Mouse (Mus musculus): Measurements from ENCODE around the gene Hkdc1.

Hkdc1 gene

GRCm38 (mm10) chr10:62338626-62339025, 83.7 kb downstream of the Hkdc1 start:
- peak overlapping the region; percentile 95 for H3K4me3 ChIP-seq (replicated peaks; ENCODE audit: low read length)
- H3K27me3 ChIP-seq (ENCODE audit: insufficient read depth, low read length) = 0 out of 2 replicates have a peak, but pooled peaks cover 3% of the 10 kb centered on the region
- H3K36me3 ChIP-seq (ENCODE audit: insufficient read depth, low read length) = no peaks in the 10 kb centered on the region
- no peaks in the 10 kb centered on the region for H3K9me3 ChIP-seq (ENCODE audit: low read length)
- TF ChIP-seq POU5F1 (IDR thresholded peaks at IDR 0.05; ENCODE audit: borderline replicate concordance, low read length) = no peak
- TF ChIP-seq CTCF (conservative IDR thresholded peaks at IDR 0.05; ENCODE audit: low read length) = no peak
- TF ChIP-seq NANOG (IDR thresholded peaks at IDR 0.05; ENCODE audit: borderline replicate concordance, low read length) = no peak
- peaks cover 71% of the 10 kb centered on the region for H3K4me1 ChIP-seq (replicated peaks; ENCODE audit: low read depth, low read length)

- Histone ChIP-seq H3K9me3 (ENCODE audit: low read length) (no peaks in the 10 kb centered on the region), H3K4me3 (replicated peaks; ENCODE audit: low read length) (peak overlapping the region; percentile 95), H3K4me1 (replicated peaks; ENCODE audit: low read depth, low read length) (peaks cover 74% of the 10 kb centered on the region), H3K36me3 (ENCODE audit: insufficient read depth, low read length) (no peaks in the 10 kb centered on the region), H3K27me3 (ENCODE audit: insufficient read depth, low read length) (0 out of 2 replicates have a peak, but pooled peaks cover 3% of the 10 kb centered on the region)
- TF ChIP-seq POU5F1 (IDR thresholded peaks at IDR 0.05; ENCODE audit: borderline replicate concordance, low read length) = no peak
- no peak for TF ChIP-seq CTCF (conservative IDR thresholded peaks at IDR 0.05; ENCODE audit: low read length)
- TF ChIP-seq NANOG (IDR thresholded peaks at IDR 0.05; ENCODE audit: borderline replicate concordance, low read length) = no peak
These were observed 84.1 kb downstream of the Hkdc1 start for GRCm38 (mm10) chr10:62338176-62338575.

- H3K4me1 ChIP-seq (replicated peaks; ENCODE audit: low read depth, low read length) = peaks cover 87% of the 10 kb centered on the region
- no peaks in the 10 kb centered on the region for H3K9me3 ChIP-seq (ENCODE audit: low read length)
- H3K4me3 ChIP-seq (replicated peaks; ENCODE audit: low read length) = peak overlapping the region; percentile 43
- 0 out of 2 replicates have a peak, but pooled peaks cover 3% of the 10 kb centered on the region for H3K27me3 ChIP-seq (ENCODE audit: insufficient read depth, low read length)
- H3K36me3 ChIP-seq (ENCODE audit: insufficient read depth, low read length) = no peaks in the 10 kb centered on the region
- TF ChIP-seq POU5F1 (IDR thresholded peaks at IDR 0.05; ENCODE audit: borderline replicate concordance, low read length) = no peak
- no peak for TF ChIP-seq CTCF (conservative IDR thresholded peaks at IDR 0.05; ENCODE audit: low read length)
- TF ChIP-seq NANOG (IDR thresholded peaks at IDR 0.05; ENCODE audit: borderline replicate concordance, low read length) = no peak
These were observed 85.4 kb downstream of the Hkdc1 start for GRCm38 (mm10) chr10:62336601-62337578.

- H3K9me3 ChIP-seq (ENCODE audit: low read length) = no peaks in the 10 kb centered on the region
- no peak overlapping the region for H3K4me3 ChIP-seq (replicated peaks; ENCODE audit: low read length)
- 0 out of 2 replicates have a peak, but pooled peaks cover 3% of the 10 kb centered on the region for H3K27me3 ChIP-seq (ENCODE audit: insufficient read depth, low read length)
- H3K4me1 ChIP-seq (replicated peaks; ENCODE audit: low read depth, low read length) = peaks cover 92% of the 10 kb centered on the region
- H3K36me3 ChIP-seq (ENCODE audit: insufficient read depth, low read length) = no peaks in the 10 kb centered on the region
- no peak for TF ChIP-seq CTCF (conservative IDR thresholded peaks at IDR 0.05; ENCODE audit: low read length)
- TF ChIP-seq POU5F1 (IDR thresholded peaks at IDR 0.05; ENCODE audit: borderline replicate concordance, low read length) = no peak
- no peak for TF ChIP-seq NANOG (IDR thresholded peaks at IDR 0.05; ENCODE audit: borderline replicate concordance, low read length)
These were observed 86.9 kb downstream of the Hkdc1 start for GRCm38 (mm10) chr10:62335423-62335776.

GRCm38 (mm10) chr10:62334686-62335422, 87.4 kb downstream of the Hkdc1 start:
- 0 out of 2 replicates have a peak, but pooled peaks cover 3% of the 10 kb centered on the region for H3K27me3 ChIP-seq (ENCODE audit: insufficient read depth, low read length)
- H3K4me1 ChIP-seq (replicated peaks; ENCODE audit: low read depth, low read length) = peaks cover 96% of the 10 kb centered on the region
- TF ChIP-seq NANOG (IDR thresholded peaks at IDR 0.05; ENCODE audit: borderline replicate concordance, low read length) (no peak), CTCF (conservative IDR thresholded peaks at IDR 0.05; ENCODE audit: low read length) (no peak), POU5F1 (IDR thresholded peaks at IDR 0.05; ENCODE audit: borderline replicate concordance, low read length) (no peak)
- H3K9me3 ChIP-seq (ENCODE audit: low read length) = no peaks in the 10 kb centered on the region
- H3K4me3 ChIP-seq (replicated peaks; ENCODE audit: low read length) = no peak overlapping the region
- H3K36me3 ChIP-seq (ENCODE audit: insufficient read depth, low read length) = no peaks in the 10 kb centered on the region

- Histone ChIP-seq H3K4me3 (replicated peaks; ENCODE audit: low read length) (no peak overlapping the region), H3K9me3 (ENCODE audit: low read length) (no peaks in the 10 kb centered on the region), H3K27me3 (ENCODE audit: insufficient read depth, low read length) (no peaks in the 10 kb centered on the region), H3K36me3 (ENCODE audit: insufficient read depth, low read length) (no peaks in the 10 kb centered on the region), H3K4me1 (replicated peaks; ENCODE audit: low read depth, low read length) (peaks cover 96% of the 10 kb centered on the region)
- TF ChIP-seq POU5F1 (IDR thresholded peaks at IDR 0.05; ENCODE audit: borderline replicate concordance, low read length) (no peak), CTCF (conservative IDR thresholded peaks at IDR 0.05; ENCODE audit: low read length) (no peak), NANOG (IDR thresholded peaks at IDR 0.05; ENCODE audit: borderline replicate concordance, low read length) (no peak)
These were observed 89.0 kb downstream of the Hkdc1 start for GRCm38 (mm10) chr10:62333269-62333668.

Data from E14TG2a.4 (cell line).